Mouse (Mus musculus) right cerebral cortex, postnatal 14 days (tissue): ENCODE data around the gene Mettl24.

Experiments used
- DNase-seq: peaks from one replicate; pipeline ENCODE4 v3.0.0; 2022

Gene Mettl24

DNA sequence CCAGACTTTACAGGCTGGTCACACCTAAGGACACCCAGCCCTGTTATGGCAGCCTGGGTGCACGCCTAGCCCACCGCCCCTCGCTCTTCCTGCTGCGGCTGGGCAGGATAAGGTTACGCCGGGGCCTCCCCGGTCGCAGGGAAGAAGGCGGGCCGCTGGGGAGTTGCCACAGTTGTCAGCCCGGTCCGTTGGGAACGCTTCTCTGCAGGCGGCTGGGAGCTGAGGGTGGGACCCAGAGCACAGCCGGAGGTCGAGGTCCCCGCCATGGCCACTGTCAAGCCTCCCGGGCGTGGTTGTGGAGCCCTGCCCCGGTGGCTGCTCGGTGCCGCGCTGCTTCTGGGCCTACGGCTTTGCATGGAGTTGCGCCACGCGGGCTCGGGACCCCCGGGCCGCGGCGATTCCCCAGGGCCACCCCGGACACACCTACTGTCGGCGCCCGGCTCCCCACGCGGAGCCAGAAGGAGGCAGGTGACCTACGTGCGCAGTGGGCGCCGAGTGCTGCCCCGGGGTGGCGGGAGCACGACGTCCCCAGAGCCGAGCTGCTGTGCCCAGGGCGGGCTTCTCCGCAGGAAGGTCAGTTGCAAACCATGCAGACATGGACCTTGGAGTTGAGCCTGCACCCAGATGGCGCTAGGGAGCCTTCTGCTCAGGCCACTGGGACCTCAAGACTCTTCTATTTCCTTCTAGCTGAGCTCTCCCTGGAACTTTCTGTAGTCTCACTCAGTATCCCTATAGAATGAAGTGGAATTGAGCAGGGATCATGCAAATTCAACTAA, at the start of gene Mettl24:
Gene Mettl24, plus strand, starts transcription at position 191 of the 776 bp plus-strand sequence.
- peak; percentile 67 for DNase-seq

DNA sequence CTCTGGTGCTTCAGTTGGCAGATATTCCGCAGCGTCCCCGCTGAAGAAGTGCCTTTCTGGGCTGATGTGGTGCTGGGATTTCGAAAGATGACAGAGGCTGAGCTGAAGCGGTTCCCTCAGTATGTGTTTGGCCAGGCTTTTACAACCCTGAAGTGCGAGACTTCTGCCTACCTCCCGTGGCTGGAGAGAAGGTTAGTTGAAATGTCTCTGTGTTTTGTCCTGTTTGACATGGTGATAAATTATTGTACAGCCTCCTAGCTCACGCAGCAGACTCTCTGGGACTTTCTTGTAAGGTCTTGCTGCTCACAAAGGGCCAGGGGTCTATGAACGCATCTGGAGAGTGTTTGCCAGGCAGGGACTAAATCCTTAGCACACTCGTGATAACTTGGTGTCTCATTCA, 45.8 kb upstream of the Mettl24 start:
- DNase-seq: no peak

GRCm38 (mm10) chr10:40638276-40638675, 44.8 kb upstream of the Mettl24 start:
- peak; percentile 57 for DNase-seq

DNA sequence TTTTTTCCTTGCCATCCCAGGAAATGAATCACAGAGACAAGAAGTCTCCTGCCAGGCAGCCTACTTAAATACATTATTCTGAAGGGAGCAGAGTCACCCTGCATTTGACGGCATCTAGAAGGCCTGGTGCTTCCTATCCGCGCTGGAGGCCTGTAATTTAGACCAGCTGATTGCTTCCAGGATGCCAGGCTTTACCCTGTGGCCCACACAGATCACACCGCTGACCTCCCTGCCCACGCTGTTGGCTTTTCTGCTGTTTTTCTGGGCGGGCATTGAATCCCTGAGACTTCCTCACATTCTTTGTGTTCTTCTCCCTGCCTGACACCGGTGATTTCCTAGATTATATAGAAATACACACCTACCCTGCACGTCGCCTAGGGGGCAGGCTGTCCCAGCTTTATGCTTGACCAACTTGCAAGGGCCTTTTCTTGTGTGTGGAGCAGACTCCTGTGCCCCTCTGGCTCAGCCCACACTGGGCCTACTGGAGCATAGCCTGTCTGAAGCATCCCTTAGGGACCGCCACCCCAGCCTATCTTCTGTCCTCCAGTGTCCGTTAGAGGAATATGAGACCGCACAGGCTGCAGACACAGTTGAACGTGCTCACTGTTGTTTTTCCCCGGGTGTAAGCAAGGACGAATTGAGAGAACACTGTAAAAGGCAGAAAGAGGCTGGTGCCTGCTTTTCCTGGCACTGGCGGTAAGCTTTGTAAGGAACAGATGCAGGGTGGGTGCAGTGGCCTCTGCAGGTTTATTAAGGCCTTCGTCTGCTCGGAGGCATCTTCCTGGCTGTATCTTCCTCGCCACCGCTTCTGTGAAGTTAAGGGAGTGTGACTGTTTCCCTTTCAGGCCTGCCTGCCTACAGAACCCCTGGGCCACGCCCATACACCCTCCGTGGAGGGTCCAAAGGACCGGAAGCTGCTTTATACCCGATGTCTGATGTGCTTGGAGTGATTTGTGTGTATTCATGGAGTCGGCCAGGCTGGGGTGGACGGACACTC, 44.0 kb upstream of the Mettl24 start:
- no peak for DNase-seq

DNA sequence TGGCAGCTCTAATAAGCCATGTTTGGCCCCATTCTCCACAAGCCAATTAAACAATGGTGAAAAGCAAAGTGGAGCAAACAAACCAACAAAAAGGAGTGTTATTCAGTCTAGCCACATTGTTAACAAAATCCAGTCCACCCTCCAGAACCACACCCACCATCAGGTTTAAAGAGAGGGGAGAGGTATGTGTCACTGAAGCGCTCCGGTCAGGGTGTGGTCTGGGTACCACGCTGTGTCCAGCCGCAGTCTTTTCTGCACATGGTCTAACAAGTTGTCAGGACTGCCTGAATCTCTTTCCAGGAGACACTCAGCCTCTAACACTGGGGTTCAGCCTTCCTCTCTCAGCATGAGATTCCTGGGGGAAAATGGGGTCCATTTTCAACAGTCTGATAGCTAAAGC, 42.7 kb upstream of the Mettl24 start:
- DNase-seq: no peak

DNA sequence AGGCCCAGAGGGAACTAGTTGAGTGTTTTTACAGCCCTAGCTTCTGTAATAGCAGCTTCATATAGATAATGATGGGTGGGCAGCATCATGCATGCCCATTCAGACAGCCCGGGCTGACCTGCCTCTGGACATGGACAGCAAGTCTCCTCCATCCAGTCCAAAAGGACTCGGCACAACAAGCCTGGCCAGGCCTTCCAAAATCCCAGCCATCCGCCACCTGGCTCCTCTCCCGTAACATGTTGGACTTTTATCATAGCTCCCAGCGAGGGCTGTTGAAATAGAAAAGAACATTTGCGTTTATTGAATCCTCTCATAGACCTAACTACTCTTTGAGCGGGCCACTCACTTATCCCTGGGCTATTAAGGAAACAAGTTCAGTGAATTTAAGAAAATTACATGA, 41.2 kb upstream of the Mettl24 start:
- DNase-seq: no peak

DNA sequence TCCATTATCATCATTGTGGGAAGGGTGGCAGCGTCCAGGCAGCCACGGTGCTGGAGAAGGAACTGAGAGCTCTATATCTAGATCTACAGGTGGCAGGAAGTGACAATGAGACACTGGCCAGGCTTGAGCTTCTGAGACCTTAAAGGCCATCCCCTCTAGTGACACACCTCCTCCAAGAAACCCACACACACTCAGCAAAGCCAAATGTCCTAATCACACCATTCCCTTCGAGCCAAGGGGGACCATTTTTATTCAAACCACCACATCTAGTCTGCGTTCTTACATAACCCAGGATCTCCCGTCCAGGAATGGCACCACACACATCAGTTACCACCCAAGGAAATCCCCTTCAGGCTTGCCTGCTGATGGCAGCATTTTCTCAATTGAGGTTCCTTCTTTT, 40.0 kb upstream of the Mettl24 start:
- no peak for DNase-seq

GRCm38 (mm10) chr10:40644456-40644855, 38.6 kb upstream of the Mettl24 start:
- DNase-seq: no peak

- DNase-seq: no peak
Measured at GRCm38 (mm10) chr10:40645346-40645745, 37.7 kb upstream of the Mettl24 start.

DNA sequence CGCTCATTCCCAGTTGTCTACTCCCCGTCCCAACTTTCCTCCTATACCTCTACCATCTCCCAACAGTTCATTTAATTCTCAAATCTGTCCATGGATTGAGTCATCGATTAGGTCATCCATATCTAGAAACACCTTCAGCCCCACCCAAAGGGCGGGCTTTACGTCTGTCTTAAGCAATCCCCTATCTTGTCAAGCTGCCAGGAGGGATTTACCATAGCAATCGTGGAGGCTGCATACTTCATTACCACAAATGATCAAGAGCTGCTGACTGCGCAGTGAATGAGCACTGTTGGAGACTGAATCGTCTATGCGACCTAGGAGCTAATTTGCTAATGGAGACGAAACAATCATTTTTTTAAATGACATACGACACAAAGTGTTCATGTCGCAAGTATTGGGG, 34.3 kb upstream of the Mettl24 start:
- DNase-seq: no peak

- DNase-seq: no peak
Measured at GRCm38 (mm10) chr10:40649634-40650033, 33.4 kb upstream of the Mettl24 start.

- no peak for DNase-seq
Measured at GRCm38 (mm10) chr10:40651676-40652075, 31.4 kb upstream of the Mettl24 start.

- DNase-seq: no peak
Measured at GRCm38 (mm10) chr10:40665270-40665669, 17.8 kb upstream of the Mettl24 start.

DNA sequence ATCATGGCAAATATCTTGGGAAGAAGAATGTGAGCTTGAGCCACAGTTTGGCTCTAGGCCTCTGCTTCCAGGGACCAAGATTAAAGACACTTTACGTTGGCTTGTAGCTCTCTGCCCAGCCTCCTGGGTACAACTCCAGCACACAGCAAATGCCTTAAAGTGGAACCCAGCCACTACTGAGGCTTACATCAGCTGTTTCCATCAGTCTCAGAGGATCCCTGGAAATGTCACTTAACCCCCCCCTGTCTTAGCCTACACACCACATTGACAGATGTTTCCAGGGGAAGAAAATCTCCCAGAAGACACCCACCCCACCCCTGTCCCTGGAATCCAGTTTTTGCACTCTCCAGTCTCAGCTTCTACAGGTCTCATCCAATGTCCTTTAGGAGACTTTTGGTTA, 16.1 kb upstream of the Mettl24 start:
- DNase-seq: no peak

DNA sequence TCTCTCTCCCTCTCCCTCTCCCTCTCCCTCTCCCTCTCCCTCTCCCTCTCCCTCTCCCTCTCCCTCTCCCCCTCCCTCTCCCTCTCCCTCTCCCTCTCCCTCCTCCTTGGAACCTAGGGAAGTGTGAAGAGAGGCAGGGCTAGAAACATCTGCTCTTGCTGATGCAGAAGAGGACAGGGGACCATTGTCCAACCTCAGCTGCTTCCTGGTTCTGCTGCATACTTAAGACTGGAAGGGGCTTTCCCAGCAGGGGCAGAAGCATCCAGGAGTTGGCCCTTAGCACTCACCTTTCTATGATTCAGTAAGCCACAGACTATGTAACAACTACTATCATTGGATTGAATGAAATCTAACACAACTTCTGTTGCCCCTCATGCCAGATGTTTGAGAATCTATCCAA, 14.4 kb upstream of the Mettl24 start:
- DNase-seq: no peak

- no peak for DNase-seq
Measured at GRCm38 (mm10) chr10:40672587-40673296, 10.3 kb upstream of the Mettl24 start.

DNA sequence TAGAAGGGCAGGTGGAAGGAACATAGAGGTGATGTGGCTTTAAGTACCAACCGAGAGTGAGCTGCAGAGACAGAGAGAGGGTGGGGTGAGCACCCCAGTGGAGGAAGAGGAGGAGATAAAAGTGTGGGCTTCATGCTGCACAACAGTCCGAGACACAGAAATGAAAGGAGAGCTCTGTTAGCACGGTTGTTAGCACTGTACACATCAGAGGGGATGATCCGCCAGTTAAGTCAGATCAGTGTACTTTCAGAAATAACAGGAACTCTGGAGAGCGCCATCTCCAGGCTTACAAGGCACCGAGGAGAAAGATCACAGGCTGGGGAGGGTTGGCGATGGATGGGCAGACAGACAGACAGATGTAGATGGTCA, 9.8 kb upstream of the Mettl24 start:
- DNase-seq: no peak

DNA sequence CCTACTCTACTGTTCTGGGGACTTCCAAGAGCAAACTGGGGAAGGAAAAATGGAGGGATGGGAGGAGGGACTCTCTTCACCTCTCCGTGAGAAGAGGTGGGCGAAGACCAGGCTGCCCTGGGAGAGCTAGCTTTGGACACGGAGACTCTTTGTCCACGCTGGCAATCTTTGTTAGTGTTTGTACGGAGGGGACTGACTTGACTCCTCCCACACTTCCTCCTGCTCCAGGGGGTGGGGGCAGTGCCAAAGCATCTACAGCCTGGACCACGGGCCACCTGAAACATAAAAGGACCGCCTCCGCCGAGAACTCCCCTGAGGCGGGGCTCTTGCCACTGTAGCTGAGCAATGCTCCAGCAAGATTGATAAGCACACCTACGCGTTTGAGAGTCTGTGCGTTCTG, 8.9 kb upstream of the Mettl24 start:
- DNase-seq: no peak

DNA sequence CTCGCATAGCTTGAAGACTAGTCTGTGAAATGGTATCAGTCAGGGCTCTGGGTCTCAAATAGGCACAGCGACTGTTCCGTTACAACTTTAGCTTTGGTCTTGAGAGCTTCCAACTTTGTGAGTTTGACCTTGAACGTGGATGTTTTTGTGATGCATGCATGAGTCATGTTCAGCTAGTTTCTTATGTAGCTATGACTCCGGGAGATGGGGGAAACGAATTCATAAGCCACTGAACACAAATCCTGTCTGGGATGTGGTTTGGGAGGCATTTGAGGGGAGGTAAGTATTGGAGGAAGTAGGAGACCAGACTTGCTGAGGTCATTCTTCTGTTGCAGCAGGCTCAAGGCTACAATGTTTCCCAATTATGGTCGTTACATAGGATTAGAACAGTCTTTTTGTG, 7.2 kb upstream of the Mettl24 start:
- DNase-seq: no peak

GRCm38 (mm10) chr10:40678477-40678876, 4.6 kb upstream of the Mettl24 start:
- DNase-seq: no peak

GRCm38 (mm10) chr10:40682470-40682869, 612 bp upstream of the Mettl24 start:
- peak; percentile 43 for DNase-seq

GRCm38 (mm10) chr10:40683868-40684253, 779 bp downstream of the Mettl24 start:
- DNase-seq: no peak

DNA sequence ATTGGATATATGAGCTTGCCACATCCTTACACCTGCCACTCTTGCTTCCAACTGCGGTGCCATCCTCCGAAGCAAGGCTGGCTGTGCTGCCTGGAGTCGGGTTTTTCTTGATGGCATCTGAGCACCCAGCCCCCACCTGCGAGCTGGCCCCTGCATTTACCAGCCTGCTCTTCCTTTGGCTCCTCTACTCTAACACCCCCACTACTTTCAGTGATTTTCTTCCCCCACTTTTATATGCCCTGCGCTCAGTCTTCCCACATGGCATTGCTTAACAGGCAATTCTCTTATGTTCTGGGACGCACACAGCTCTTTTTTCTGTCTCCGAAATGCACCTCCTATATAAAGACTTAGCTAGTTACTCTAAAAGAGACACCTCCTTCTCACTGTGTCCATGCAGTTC, 1.2 kb downstream of the Mettl24 start:
- DNase-seq: peak; percentile 39
